Mouse (Mus musculus) gastrocnemius, postnatal 10 days (tissue): Measurements from ENCODE around the gene Tceal5. TPM values are rescaled to one million over a fixed set of nuclear protein-coding genes. Genes with fewer than 3 reads are reported as not detected.
"Not testable (repeated sequence)": the region's sequence is repeated elsewhere in the genome, so short reads cannot be mapped to it uniquely, and the experiment has no call there.

Experiments
- DNase-seq: peaks from one replicate; pipeline ENCODE4 v3.0.0; 2021; ENCODE audit warnings: mixed read lengths
- long read RNA-seq, 2 experiments: library from polyadenylated mRNA; stranded (forward); transcript quantifications; one replicate each; pipeline ENCODE4 v2.0.0; 2021
- total RNA-seq, 2 experiments: library from RNA; stranded (reverse); gene quantifications; 2 replicates each; pipeline ENCODE4 v1.2.3; 2021

The Tceal5 gene
- 10 to 100 TPM; 74.3 to 87.3 TPM for total RNA-seq
- long read RNA-seq, experiment 1, transcript Tceal5-201 (3 exons, 1,044 nt) = major isoform, 25 of 28 reads
- long read RNA-seq, experiment 1, partial matches to known transcripts = 1 of 28 reads
- long read RNA-seq, experiment 1, other reads (novel, unspliced or antisense) = 2 of 28 reads
- long read RNA-seq, experiment 2, transcript Tceal5-201 (3 exons, 1,044 nt) = major isoform, 34 of 37 reads
- long read RNA-seq, experiment 2, partial matches to known transcripts = 0 of 37 reads
- long read RNA-seq, experiment 2, other reads (novel, unspliced or antisense) = 3 of 37 reads

GRCm38 (mm10) chrX:136203664-136204066, at the start of gene Tceal5:
Tceal5 (minus strand) TSS chrX:136203876.
- DNase-seq = peak; percentile 26

GRCm38 (mm10) chrX:136252023-136252729, 48.5 kb upstream of the Tceal5 start:
- no peak for DNase-seq

- no peak for DNase-seq
These were observed 46.0 kb upstream of the Tceal5 start for GRCm38 (mm10) chrX:136249671-136250070.

GRCm38 (mm10) chrX:136248811-136249210, 45.1 kb upstream of the Tceal5 start:
- no peak for DNase-seq

- DNase-seq = peak; percentile 5
These were observed 41.9 kb upstream of the Tceal5 start for GRCm38 (mm10) chrX:136245521-136246071.

DNA sequence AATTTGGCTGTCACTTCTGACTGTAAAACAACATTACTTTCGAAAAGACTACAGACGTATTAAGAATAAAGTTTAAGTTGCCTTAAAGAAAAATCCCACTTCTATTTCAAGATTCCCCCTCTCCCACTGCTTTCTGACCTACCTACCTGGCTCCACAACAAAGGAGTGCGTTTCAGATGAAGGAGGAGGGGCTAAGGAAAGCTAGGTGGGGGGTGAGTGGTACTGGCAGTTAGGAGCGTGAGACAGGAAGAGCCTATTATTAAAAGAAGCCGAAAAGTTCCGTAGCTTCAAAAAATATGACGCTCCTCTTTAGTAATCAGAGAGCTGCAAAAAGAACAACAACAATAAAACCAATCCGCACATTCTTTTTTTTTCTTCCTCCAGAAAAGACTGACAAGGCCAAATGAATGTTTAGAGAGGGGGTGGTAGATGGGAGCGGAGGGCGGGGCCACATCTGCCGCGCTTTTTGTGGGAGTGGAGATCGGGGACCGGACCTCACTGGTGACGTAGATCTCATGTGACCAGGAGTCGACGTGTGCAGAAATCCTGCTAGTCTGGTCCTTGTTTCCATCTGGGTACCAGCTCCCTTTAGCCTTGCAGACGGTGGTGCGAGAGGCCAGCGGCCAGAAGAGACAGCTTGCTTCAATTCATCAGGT, 41.0 kb upstream of the Tceal5 start, which contains the start of gene Tceal9:
Gene Tceal9 (plus strand): TSS at position 506 of the 656 bp plus-strand sequence.
- DNase-seq = peak; percentile 54

GRCm38 (mm10) chrX:136243181-136243580, 39.5 kb upstream of the Tceal5 start:
- no peak for DNase-seq

- DNase-seq = peak; percentile 22
These were observed 34.4 kb upstream of the Tceal5 start for GRCm38 (mm10) chrX:136238118-136238517.

GRCm38 (mm10) chrX:136227768-136228167, 24.1 kb upstream of the Tceal5 start:
- no peak for DNase-seq

DNA sequence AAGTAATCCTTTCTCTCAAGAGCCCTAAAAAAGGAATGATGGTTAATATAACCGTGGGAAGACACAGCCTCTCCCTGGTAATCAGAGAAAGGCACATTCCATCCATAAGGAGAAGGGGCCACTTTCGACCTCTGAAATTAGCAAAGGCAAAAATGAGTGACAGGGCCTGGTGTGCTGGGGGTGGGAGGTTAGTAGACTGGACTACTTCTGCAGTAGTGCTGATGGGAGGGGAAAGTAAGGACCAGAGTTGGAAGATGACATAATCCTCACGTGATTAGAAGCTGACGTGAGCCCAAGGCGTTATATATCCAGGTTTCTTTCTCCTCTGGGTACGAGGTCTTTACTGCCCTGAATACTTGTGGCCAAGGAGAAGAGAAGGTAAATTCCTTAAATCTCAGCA, 20.0 kb upstream of the Tceal5 start:
- no peak for DNase-seq

DNA sequence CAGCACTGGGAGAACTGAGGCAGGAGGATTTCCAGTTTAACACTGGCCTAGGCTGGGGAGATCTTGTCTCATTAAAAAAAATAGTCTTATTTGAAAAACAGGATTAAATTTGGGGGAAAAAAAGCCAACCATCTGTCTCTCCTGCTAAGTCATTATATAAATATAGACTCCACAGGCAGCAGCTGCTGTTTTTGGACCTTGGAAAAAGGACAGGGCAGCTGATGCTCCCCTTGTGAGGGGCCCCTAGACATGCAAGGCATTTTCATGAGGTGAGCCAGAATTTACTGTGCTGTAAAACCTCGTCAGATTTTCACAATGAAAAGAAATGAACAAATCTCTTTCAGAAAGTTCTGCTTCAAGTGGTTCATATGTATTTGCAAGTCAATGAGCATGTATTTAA, 12.6 kb upstream of the Tceal5 start:
- DNase-seq = no peak

DNA sequence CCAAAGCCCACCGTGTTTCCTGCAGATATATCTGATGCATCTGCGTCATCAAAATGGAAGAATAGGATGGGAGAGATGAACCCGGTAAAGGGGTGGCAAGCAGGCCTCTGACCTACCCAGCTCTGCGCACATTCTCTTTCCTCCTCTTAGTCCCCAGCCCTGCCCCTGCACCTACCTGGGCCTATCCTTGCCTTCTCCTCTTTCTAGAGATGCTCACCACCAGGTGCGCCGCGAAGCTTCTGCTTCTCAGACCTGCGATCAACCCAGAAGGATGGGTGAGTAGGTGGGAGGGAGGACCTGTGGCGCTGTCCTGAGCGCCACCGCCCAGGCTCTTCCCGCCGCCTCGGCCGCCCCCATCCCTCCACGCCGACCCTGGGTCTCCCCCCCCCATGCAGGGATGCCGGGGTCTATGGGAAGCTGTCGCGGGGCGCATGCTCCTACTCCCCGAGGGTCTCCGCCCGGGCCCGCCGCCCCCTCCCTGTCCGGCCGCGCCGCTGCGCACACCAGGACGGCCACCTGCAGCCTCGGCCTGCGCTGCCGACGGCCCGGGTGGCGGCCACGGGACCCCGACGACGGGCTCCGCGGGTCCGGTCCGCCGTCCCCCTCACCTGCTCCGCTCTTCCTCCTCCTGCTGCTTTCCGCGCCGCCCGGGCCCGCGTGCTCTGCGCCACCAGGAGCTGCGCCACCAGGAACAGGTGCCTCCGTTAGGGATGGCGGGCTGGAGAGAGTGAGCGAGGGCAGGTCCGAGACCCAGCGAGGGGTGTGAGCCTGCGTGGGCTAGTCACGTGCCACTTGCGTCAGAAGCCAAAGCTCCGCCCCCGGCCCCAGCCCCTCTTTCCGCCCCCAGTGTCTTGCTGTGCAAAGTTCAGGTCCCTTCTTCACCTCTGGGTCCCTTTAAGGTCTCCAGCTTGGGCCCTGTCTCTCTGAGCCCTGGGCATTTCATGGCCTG, 11.3 kb upstream of the Tceal5 start, which contains the start of the genes Tceal7 and Bex1:
Gene Tceal7 (plus strand): TSS at position 51 of the 949 bp plus-strand sequence.
Gene Bex1 (minus strand): TSS at position 785 of the 949 bp plus-strand sequence.
- not testable (repeated sequence) for DNase-seq

GRCm38 (mm10) chrX:136213396-136213795, 9.7 kb upstream of the Tceal5 start:
- DNase-seq = no peak

GRCm38 (mm10) chrX:136204406-136204805, 730 bp upstream of the Tceal5 start:
- DNase-seq = no peak

DNA sequence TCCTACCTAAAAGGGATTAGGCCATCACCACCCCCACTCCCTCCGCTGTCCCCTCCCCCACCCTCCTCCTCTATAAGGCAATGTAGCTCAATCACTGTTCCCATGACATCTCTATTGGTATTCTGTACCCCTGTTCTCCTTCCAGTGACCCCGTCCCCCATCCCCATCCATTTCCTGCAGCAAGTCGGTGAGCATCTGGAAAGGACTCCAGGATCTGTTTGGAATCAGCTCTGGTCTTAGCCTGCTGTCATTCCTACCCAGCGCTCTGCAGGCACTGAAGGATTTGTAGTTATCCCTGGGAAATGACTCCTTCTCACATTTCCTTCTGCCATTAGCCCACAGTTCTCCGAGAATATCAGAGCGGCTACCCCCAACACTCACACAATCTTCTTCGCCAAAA, 419 bp downstream of the Tceal5 start:
- DNase-seq = no peak

- DNase-seq = peak; percentile 8
These were observed 6.8 kb downstream of the Tceal5 start for GRCm38 (mm10) chrX:136196873-136197272.

DNA sequence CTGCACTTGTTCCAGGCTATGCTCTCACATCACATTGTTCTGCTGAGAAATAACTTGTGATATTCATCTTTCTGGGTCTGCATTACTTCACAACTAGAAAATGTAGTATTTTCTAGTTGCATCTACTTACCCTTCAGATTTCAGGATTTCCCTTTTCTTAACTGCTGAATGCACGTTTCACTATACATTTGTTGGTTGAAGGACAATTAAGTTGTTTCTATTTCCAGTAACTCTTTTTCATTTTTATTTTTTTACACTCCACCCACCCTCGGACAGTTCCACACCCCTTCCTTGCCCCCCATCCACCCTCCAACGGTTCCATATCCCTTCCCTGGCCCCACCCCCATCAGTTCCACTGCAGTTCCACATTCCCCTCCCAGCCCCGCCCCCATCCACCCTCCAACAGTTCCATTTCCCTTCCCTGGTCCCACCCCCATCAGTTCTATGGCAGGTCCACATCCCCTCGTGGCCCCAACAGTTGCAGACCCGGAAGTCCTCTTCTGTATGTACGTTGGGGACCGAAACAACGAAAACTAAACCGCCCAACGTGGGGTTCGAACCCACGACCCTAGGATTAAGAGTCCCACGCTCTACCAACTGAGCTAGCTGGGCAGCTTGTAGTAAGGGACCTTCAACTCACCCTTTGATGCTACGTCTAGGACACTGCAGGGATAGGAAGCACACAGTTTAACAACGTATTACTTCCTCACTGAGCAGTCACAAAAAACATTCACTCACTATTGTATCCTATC, 8.3 kb downstream of the Tceal5 start:
- DNase-seq = no peak

DNA sequence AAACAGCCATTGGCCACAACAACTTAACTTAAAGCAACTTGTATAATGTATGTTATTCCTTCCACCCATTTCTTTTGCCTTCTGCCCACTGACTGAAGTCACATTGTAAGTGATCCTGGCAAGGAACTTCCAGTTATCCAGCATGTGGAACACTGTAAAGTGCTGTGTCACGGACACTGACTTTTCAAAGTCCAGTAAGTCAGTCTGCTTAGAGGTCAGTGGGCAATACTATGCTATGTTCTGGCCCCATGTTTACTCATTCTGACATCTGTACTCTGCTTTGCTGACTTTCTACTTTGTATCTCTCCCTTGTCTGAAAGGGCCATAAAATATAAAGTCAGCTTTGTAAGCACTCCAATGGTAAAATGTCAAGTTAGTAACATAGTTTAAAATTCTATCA, 20.6 kb downstream of the Tceal5 start:
- no peak for DNase-seq

GRCm38 (mm10) chrX:136180897-136181553, 22.7 kb downstream of the Tceal5 start:
- no peak for DNase-seq

- DNase-seq = no peak
These were observed 30.9 kb downstream of the Tceal5 start for GRCm38 (mm10) chrX:136172786-136173185.
